Mouse (Mus musculus): ENCODE results near the gene Rapsn. TPM values are rescaled to one million over a fixed set of nuclear protein-coding genes. Genes with fewer than 3 reads are reported as not detected.

Gene Rapsn
- polyA plus RNA-seq, 1 experiment from 2014 or later: 0.37 TPM

DNA sequence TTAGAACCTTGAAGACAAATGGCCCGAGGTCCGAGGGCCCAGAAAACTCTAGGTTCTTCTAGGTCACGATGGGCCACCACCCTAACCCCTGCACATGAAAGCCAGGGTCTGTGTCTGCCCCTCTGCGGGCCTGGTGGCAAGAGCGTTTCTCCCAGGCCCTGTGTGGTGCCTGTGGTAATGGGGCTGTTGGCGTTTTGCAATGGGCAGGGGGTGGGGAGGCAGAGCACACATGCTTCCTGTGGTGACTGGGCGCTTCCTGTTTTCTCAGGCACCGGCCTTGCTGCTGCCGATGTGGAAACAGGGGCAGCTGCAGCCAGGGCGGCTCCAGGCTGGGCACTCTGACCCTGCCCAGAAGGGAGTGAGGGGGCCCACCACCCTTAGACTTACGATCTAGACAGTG lies 47.4 kb downstream of the Rapsn start:
- WGBS: 74% methylated on average over 11 of the region's 11 CpGs
- no peak overlapping the region for H3K4me3 ChIP-seq (ENCODE audit: low read depth, low read length)
- H3K27me3 ChIP-seq (ENCODE audit: control insufficient read depth, insufficient read depth, low read length): no peaks in the 10 kb centered on the region
- H3K4me2 ChIP-seq (ENCODE audit: low read depth, low read length): no peak overlapping the region
- H3K9me3 ChIP-seq (ENCODE audit: control insufficient read depth, low read length): no peaks in the 10 kb centered on the region
- no peaks in the 10 kb centered on the region; the same call in 1 of the 2 replicates for H3K4me1 ChIP-seq (ENCODE audit: control insufficient read depth, insufficient read depth, low read length)
- no peak overlapping the region for H3K27ac ChIP-seq (ENCODE audit: low read depth, low read length)
- H3K36me3 ChIP-seq (ENCODE audit: control insufficient read depth, insufficient read depth, low read length): no peaks in the 10 kb centered on the region
- ATAC-seq (ENCODE audit: low read depth): no peak
- H3K9ac ChIP-seq (replicated peaks; ENCODE audit: low read depth, low read length): no peak overlapping the region

GRCm38 (mm10) chr2:91083366-91083940 lies 48.0 kb downstream of the Rapsn start:
- no peak for ATAC-seq (ENCODE audit: low read depth)
- no peaks in the 10 kb centered on the region for H3K9me3 ChIP-seq (ENCODE audit: control insufficient read depth, low read length)
- H3K36me3 ChIP-seq (ENCODE audit: control insufficient read depth, insufficient read depth, low read length): no peaks in the 10 kb centered on the region
- H3K27me3 ChIP-seq (ENCODE audit: control insufficient read depth, insufficient read depth, low read length): no peaks in the 10 kb centered on the region
- H3K27ac ChIP-seq (ENCODE audit: low read depth, low read length): no peak overlapping the region
- H3K9ac ChIP-seq (replicated peaks; ENCODE audit: low read depth, low read length): no peak overlapping the region
- no peak overlapping the region for H3K4me3 ChIP-seq (ENCODE audit: low read depth, low read length)
- no peaks in the 10 kb centered on the region; the same call in 1 of the 2 replicates for H3K4me1 ChIP-seq (ENCODE audit: control insufficient read depth, insufficient read depth, low read length)
- 65% methylated on average over 1 of the region's 1 CpGs for WGBS
- H3K4me2 ChIP-seq (ENCODE audit: low read depth, low read length): no peak overlapping the region

GRCm38 (mm10) chr2:91084179-91084820 lies 48.9 kb downstream of the Rapsn start:
- 81% methylated on average over 15 of the region's 15 CpGs for WGBS
- no peaks in the 10 kb centered on the region for H3K27me3 ChIP-seq (ENCODE audit: control insufficient read depth, insufficient read depth, low read length)
- H3K4me2 ChIP-seq (ENCODE audit: low read depth, low read length): no peak overlapping the region
- no peak overlapping the region for H3K4me3 ChIP-seq (ENCODE audit: low read depth, low read length)
- no peaks in the 10 kb centered on the region for H3K9me3 ChIP-seq (ENCODE audit: control insufficient read depth, low read length)
- H3K27ac ChIP-seq (ENCODE audit: low read depth, low read length): no peak overlapping the region
- no peaks in the 10 kb centered on the region for H3K4me1 ChIP-seq (ENCODE audit: control insufficient read depth, insufficient read depth, low read length)
- no peaks in the 10 kb centered on the region for H3K36me3 ChIP-seq (ENCODE audit: control insufficient read depth, insufficient read depth, low read length)
- no peak for ATAC-seq (ENCODE audit: low read depth)
- H3K9ac ChIP-seq (replicated peaks; ENCODE audit: low read depth, low read length): no peak overlapping the region

- no peak overlapping the region for H3K27ac ChIP-seq (ENCODE audit: low read depth, low read length)
- no peaks in the 10 kb centered on the region for H3K27me3 ChIP-seq (ENCODE audit: control insufficient read depth, insufficient read depth, low read length)
- H3K9ac ChIP-seq (replicated peaks; ENCODE audit: low read depth, low read length): no peak overlapping the region
- 90% methylated on average over 14 of the region's 14 CpGs for WGBS
- H3K4me3 ChIP-seq (ENCODE audit: low read depth, low read length): no peak overlapping the region
- no peaks in the 10 kb centered on the region for H3K9me3 ChIP-seq (ENCODE audit: control insufficient read depth, low read length)
- no peak for ATAC-seq (ENCODE audit: low read depth)
- H3K4me1 ChIP-seq (ENCODE audit: control insufficient read depth, insufficient read depth, low read length): no peaks in the 10 kb centered on the region
- no peaks in the 10 kb centered on the region for H3K36me3 ChIP-seq (ENCODE audit: control insufficient read depth, insufficient read depth, low read length)
- H3K4me2 ChIP-seq (ENCODE audit: low read depth, low read length): no peak overlapping the region
Observed at GRCm38 (mm10) chr2:91085494-91086391, 50.3 kb downstream of the Rapsn start.

DNA sequence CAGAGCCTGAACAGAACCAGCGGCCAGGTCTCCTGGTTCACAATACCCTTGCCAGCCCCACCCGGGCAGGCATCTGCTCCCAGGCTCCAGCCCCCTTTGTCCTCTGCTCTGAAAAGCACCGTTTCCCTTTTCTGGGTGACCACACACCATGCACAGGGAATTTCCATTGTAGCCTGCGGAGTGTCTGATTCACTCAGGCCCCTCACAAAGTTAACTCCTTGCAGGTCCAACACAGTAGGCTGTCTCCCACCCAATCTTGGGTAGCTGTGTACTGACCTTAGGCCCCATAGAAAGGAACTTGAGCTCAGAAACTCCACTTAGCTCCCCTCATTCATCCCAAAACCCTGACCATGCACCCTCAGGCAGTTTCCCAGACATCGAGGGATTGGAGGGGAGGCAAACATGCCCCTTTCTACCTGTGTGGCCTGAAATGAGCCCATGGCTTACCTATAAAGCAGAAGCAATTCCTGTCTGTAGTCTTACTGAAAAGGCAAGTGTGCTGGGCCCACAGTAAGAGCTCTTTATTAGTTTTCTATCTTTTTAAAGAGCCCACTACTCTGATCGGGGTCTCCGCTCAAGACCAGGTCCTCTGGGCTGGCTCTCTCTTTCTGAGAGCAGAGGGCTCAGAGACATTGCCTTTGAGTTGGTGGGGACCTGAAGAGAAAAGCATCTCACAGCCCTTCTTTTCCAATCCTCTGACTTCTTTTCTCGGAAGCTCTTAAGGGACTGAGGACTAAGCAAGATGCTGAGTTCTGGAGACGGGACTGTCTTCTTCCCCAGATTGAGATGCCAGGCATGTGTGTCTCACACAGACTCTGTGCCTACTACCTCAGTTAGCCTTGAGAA lies 51.2 kb downstream of the Rapsn start:
- Histone ChIP-seq H3K4me1 (ENCODE audit: control insufficient read depth, insufficient read depth, low read length) (no peaks in the 10 kb centered on the region), H3K27ac (ENCODE audit: low read depth, low read length) (no peak overlapping the region), H3K4me3 (ENCODE audit: low read depth, low read length) (no peak overlapping the region), H3K9me3 (ENCODE audit: control insufficient read depth, low read length) (no peaks in the 10 kb centered on the region), H3K9ac (replicated peaks; ENCODE audit: low read depth, low read length) (no peak overlapping the region), H3K36me3 (ENCODE audit: control insufficient read depth, insufficient read depth, low read length) (no peaks in the 10 kb centered on the region), H3K27me3 (ENCODE audit: control insufficient read depth, insufficient read depth, low read length) (no peaks in the 10 kb centered on the region), H3K4me2 (ENCODE audit: low read depth, low read length) (no peak overlapping the region)
- ATAC-seq (ENCODE audit: low read depth): no peak
- 63% methylated on average over 9 of the region's 9 CpGs for WGBS

- Histone ChIP-seq H3K27ac (ENCODE audit: low read depth, low read length) (no peak overlapping the region), H3K4me1 (ENCODE audit: control insufficient read depth, insufficient read depth, low read length) (no peaks in the 10 kb centered on the region), H3K9ac (replicated peaks; ENCODE audit: low read depth, low read length) (no peak overlapping the region), H3K27me3 (ENCODE audit: control insufficient read depth, insufficient read depth, low read length) (no peaks in the 10 kb centered on the region), H3K36me3 (ENCODE audit: control insufficient read depth, insufficient read depth, low read length) (no peaks in the 10 kb centered on the region), H3K4me2 (ENCODE audit: low read depth, low read length) (no peak overlapping the region), H3K4me3 (ENCODE audit: low read depth, low read length) (no peak overlapping the region), H3K9me3 (ENCODE audit: control insufficient read depth, low read length) (no peaks in the 10 kb centered on the region)
- ATAC-seq (ENCODE audit: low read depth): no peak
- 90% methylated on average over 9 of the region's 9 CpGs for WGBS
Observed at GRCm38 (mm10) chr2:91087453-91087852, 52.0 kb downstream of the Rapsn start.

DNA sequence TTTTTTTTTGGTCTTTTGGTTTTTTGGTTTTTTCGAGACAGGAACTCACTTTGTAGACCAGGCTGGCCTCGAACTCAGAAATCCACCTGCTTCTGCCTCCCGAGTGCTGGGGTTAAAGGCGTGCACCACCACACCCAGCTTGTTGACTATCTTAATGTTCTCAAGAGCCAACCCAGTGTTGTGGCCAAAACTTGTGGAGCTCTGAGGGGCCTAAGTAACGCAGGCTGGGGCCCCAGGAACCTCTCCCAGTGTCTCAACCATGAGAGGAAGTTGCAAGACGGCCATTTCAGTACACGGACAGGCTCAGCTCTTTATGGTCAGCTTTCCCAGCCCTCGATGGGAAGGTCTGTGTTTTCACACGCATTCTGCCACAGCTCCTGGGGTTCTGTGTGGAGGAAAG lies 53.6 kb downstream of the Rapsn start:
- H3K27ac ChIP-seq (ENCODE audit: low read depth, low read length): no peak overlapping the region
- H3K4me1 ChIP-seq (ENCODE audit: control insufficient read depth, insufficient read depth, low read length): no peaks in the 10 kb centered on the region
- no peaks in the 10 kb centered on the region for H3K27me3 ChIP-seq (ENCODE audit: control insufficient read depth, insufficient read depth, low read length)
- H3K9me3 ChIP-seq (ENCODE audit: control insufficient read depth, low read length): no peaks in the 10 kb centered on the region
- H3K36me3 ChIP-seq (ENCODE audit: control insufficient read depth, insufficient read depth, low read length): no peaks in the 10 kb centered on the region
- no peak overlapping the region for H3K4me3 ChIP-seq (ENCODE audit: low read depth, low read length)
- H3K4me2 ChIP-seq (ENCODE audit: low read depth, low read length): no peak overlapping the region
- no peak for ATAC-seq (ENCODE audit: low read depth)
- no peak overlapping the region for H3K9ac ChIP-seq (replicated peaks; ENCODE audit: low read depth, low read length)
- WGBS: 82% methylated on average over 9 of the region's 9 CpGs

- Histone ChIP-seq H3K27me3 (ENCODE audit: control insufficient read depth, insufficient read depth, low read length) (no peaks in the 10 kb centered on the region), H3K9me3 (ENCODE audit: control insufficient read depth, low read length) (no peaks in the 10 kb centered on the region), H3K36me3 (ENCODE audit: control insufficient read depth, insufficient read depth, low read length) (no peaks in the 10 kb centered on the region), H3K9ac (replicated peaks; ENCODE audit: low read depth, low read length) (no peak overlapping the region), H3K4me3 (ENCODE audit: low read depth, low read length) (no peak overlapping the region), H3K4me1 (ENCODE audit: control insufficient read depth, insufficient read depth, low read length) (no peaks in the 10 kb centered on the region), H3K4me2 (ENCODE audit: low read depth, low read length) (no peak overlapping the region), H3K27ac (ENCODE audit: low read depth, low read length) (no peak overlapping the region)
- 79% methylated on average over 6 of the region's 6 CpGs for WGBS
- ATAC-seq (ENCODE audit: low read depth): no peak
Observed at GRCm38 (mm10) chr2:91090208-91090607, 54.8 kb downstream of the Rapsn start.

Data from neural tube, embryonic 14.5 days (tissue).